Mouse (Mus musculus): ENCODE measurements around the gene Hoxa2. TPM values are rescaled to one million over a fixed set of nuclear protein-coding genes. Genes with fewer than 3 reads are reported as not detected.

Hoxa2 gene
- total RNA-seq, 1 experiment = 0.27 TPM

DNA sequence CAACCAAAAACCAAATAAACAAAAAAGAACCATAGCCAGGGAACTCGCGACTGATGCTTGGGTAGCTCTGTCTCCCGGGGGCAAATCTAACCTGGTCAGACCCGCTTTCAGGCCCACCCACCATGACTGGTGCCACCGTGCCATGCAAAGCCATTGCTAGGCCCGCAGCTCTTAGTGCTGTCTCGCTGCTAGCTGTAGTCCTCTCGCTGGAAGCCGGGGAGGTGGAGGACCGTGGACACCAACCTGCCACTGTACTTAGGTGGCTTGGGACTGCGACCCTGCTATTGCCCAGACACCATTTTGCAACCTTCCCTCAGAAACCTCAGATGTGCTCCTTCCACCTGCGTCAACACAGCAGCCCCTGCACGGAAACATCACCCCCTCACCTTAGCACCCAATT is 47.3 kb upstream of the Hoxa2 start:
- H3K4me1 ChIP-seq (ENCODE audit: control insufficient read depth in 2 of 2, insufficient read depth in 2 of 2, low read length in 2 of 2, poor library complexity in 1 of 2) = peaks cover 0 to 4% of the 10 kb centered on the region in 2 experiments; a peak in 1 of 4 replicates
- H3K36me3 ChIP-seq (ENCODE audit: control insufficient read depth, insufficient read depth, low read length, poor library complexity, severe bottlenecking) = no peaks in the 10 kb centered on the region
- H3K27ac ChIP-seq (ENCODE audit: insufficient read depth, low read depth, low read length, poor library complexity, severe bottlenecking) = no peak overlapping the region
- H3K4me3 ChIP-seq (ENCODE audit: insufficient read depth in 1 of 2, low read depth in 1 of 2, low read length in 2 of 2, poor library complexity in 1 of 2, severe bottlenecking in 1 of 2) = no peak overlapping the region
- in situ Hi-C loops (cut with MboI; ENCODE audit: low sequenced_read_pairs in 2 of 2, unreplicated experiment in 2 of 2) = loop anchor here in 1 of 2 experiments (25.0 kb wide), 1 partner anchor 600 kb away; no protein-coding TSS in a partner anchor
- no peaks in the 10 kb centered on the region for H3K9me3 ChIP-seq (ENCODE audit: control insufficient read depth, insufficient read depth, low read depth, low read length)
- no peak for DNase-seq (ENCODE audit: low read depth, low spot score)
- H3K9ac ChIP-seq (ENCODE audit: insufficient read depth, low read depth, low read length, poor library complexity, severe bottlenecking) = no peak overlapping the region
- TF ChIP-seq HCFC1 (IDR thresholded peaks at IDR 0.05; ENCODE audit: borderline replicate concordance, insufficient read depth, low read length) (no peak), CHD2 (IDR thresholded peaks at IDR 0.05; ENCODE audit: low read depth, low read length) (no peak), ZNF384 (IDR thresholded peaks at IDR 0.05; ENCODE audit: low read depth, low read length) (no peak), ZC3H11A (IDR thresholded peaks at IDR 0.05; ENCODE audit: borderline replicate concordance, low read depth, low read length) (no peak), MAFK (IDR thresholded peaks at IDR 0.05; ENCODE audit: insufficient read depth, low read depth, low read length) (no peak)

DNA sequence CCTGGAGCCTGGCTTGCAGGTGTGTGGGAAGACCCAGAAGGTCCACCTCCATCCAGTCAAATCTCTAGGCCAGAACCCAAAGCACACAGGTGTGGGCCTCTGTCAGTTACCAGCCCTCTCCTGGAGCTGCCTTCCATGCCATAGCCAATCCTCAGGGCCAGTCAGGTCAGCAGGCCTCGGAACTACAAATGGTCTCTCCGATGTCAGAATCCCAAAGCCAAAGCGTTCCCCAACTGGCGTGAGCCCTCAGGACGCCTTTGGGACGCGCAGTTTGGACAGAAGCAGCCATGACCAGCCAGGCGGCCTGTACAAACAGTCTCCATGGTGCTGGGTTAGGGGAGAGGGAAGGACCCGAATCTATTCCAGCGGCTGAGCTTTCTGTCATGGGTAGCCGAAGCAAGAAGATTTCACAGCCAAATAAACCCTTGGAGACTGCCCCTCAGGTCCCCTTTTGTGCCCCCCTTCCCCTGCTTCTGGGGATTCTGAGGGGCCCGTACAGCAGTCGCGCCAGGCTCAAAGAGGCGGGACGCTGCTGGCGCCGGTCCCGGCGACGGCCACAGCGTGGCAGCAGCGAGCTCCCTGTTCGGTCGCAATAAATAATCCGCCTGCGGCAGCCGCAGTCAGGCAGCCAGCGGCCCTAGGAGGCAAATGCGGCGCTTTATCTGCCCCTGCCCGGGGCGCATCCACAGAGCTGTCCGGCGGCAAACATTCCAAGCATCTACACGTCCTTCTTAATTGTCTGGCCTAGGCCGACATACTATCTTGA is 46.7 kb upstream of the Hoxa2 start:
- H3K4me1 ChIP-seq (ENCODE audit: control insufficient read depth in 2 of 2, insufficient read depth in 2 of 2, low read length in 2 of 2, poor library complexity in 1 of 2) = peaks cover 0 to 4% of the 10 kb centered on the region in 2 experiments; a peak in 1 of 4 replicates
- H3K27ac ChIP-seq (ENCODE audit: insufficient read depth, low read depth, low read length, poor library complexity, severe bottlenecking) = no peak overlapping the region
- H3K9ac ChIP-seq (ENCODE audit: insufficient read depth, low read depth, low read length, poor library complexity, severe bottlenecking) = no peak overlapping the region
- no peaks in the 10 kb centered on the region for H3K9me3 ChIP-seq (ENCODE audit: control insufficient read depth, insufficient read depth, low read depth, low read length)
- H3K36me3 ChIP-seq (ENCODE audit: control insufficient read depth, insufficient read depth, low read length, poor library complexity, severe bottlenecking) = no peaks in the 10 kb centered on the region
- no peak overlapping the region for H3K4me3 ChIP-seq (ENCODE audit: insufficient read depth in 1 of 2, low read depth in 1 of 2, low read length in 2 of 2, poor library complexity in 1 of 2, severe bottlenecking in 1 of 2)
- TF ChIP-seq ZNF384 (IDR thresholded peaks at IDR 0.05; ENCODE audit: low read depth, low read length) = no peak
- no peak for TF ChIP-seq MAFK (IDR thresholded peaks at IDR 0.05; ENCODE audit: insufficient read depth, low read depth, low read length)
- TF ChIP-seq ZC3H11A (IDR thresholded peaks at IDR 0.05; ENCODE audit: borderline replicate concordance, low read depth, low read length) = no peak
- no peak for TF ChIP-seq CHD2 (IDR thresholded peaks at IDR 0.05; ENCODE audit: low read depth, low read length)
- TF ChIP-seq HCFC1 (IDR thresholded peaks at IDR 0.05; ENCODE audit: borderline replicate concordance, insufficient read depth, low read length) = no peak
- DNase-seq (ENCODE audit: low read depth, low spot score) = no peak
- in situ Hi-C loops (cut with MboI; ENCODE audit: low sequenced_read_pairs in 2 of 2, unreplicated experiment in 2 of 2) = loop anchor here in 1 of 2 experiments (25.0 kb wide), 1 partner anchor 599 kb away; no protein-coding TSS in a partner anchor

DNA sequence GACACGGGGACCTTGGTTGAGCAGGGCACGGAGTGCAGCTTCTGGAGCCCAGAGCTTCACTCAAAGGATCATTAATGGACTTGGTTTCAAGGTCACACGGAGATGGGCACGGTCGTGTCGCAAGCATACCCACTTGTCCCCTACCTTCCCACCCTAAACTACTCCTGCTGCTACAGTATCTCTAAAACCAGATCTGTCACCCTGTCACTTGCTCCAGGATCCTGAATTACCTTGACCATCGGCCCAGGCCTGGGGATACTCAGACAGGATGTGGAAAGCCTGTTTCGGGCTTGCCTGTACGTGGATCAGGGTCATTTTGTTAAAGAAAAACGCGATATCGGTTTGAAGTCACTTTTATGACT is 45.0 kb upstream of the Hoxa2 start:
- H3K36me3 ChIP-seq (ENCODE audit: control insufficient read depth, insufficient read depth, low read length, poor library complexity, severe bottlenecking) = no peaks in the 10 kb centered on the region
- in situ Hi-C loops (cut with MboI; ENCODE audit: low sequenced_read_pairs in 2 of 2, unreplicated experiment in 2 of 2) = loop anchor here in 1 of 2 experiments (25.0 kb wide), 1 partner anchor 597 kb away; no protein-coding TSS in a partner anchor
- no peak for TF ChIP-seq CHD2 (IDR thresholded peaks at IDR 0.05; ENCODE audit: low read depth, low read length)
- TF ChIP-seq ZNF384 (IDR thresholded peaks at IDR 0.05; ENCODE audit: low read depth, low read length) = no peak
- TF ChIP-seq MAFK (IDR thresholded peaks at IDR 0.05; ENCODE audit: insufficient read depth, low read depth, low read length) = no peak
- no peak for TF ChIP-seq HCFC1 (IDR thresholded peaks at IDR 0.05; ENCODE audit: borderline replicate concordance, insufficient read depth, low read length)
- TF ChIP-seq ZC3H11A (IDR thresholded peaks at IDR 0.05; ENCODE audit: borderline replicate concordance, low read depth, low read length) = no peak
- DNase-seq (ENCODE audit: low read depth, low spot score) = no peak
- no peak overlapping the region for H3K4me3 ChIP-seq (ENCODE audit: insufficient read depth in 1 of 2, low read depth in 1 of 2, low read length in 2 of 2, poor library complexity in 1 of 2, severe bottlenecking in 1 of 2)
- no peak overlapping the region for H3K9ac ChIP-seq (ENCODE audit: insufficient read depth, low read depth, low read length, poor library complexity, severe bottlenecking)
- H3K4me1 ChIP-seq (ENCODE audit: control insufficient read depth in 2 of 2, insufficient read depth in 2 of 2, low read length in 2 of 2, poor library complexity in 1 of 2) = peaks cover 0 to 5% of the 10 kb centered on the region in 2 experiments; a peak in 1 of 4 replicates
- H3K9me3 ChIP-seq (ENCODE audit: control insufficient read depth, insufficient read depth, low read depth, low read length) = no peaks in the 10 kb centered on the region
- H3K27ac ChIP-seq (ENCODE audit: insufficient read depth, low read depth, low read length, poor library complexity, severe bottlenecking) = no peak overlapping the region

DNA sequence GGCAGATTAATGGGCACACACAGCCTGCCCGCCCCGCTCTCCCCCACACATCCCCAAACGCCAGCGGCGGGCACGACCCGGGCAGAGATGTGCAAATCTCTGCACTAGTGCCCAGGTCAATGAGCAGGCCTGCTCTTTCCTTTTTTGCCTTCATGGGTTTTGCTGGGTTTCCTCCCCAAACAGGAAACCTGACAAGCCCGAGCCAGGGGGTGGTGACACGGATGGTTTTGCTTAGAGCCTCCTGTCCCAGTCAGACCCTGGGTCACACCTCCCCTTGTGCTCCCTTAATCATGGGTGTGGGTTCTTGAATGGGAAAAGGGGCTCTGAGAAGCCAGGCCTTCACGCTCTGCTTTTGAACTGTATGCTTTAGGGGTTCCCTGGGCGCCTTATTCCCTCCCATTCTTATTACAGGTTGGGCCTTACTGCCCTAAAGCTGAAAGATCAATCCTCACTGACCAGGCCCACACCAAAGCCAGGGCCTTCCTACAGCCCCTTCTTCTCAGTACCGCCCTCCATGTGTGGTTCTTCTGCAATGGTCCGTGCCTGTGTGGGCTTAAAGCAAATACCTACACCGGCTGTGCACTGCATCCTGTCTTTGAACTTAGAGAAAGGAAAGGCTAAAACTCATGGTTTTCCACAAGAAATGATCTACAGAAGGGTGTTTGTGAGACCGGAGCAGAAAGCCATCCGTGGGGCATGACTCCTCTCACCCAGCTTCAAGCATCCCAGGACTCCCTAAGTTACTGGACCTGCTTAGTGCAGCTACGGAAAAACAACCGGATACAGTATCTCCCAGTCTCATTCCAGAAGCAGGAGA is 44.4 kb upstream of the Hoxa2 start:
- TF ChIP-seq CHD2 (IDR thresholded peaks at IDR 0.05; ENCODE audit: low read depth, low read length) = no peak
- TF ChIP-seq ZC3H11A (IDR thresholded peaks at IDR 0.05; ENCODE audit: borderline replicate concordance, low read depth, low read length) = no peak
- TF ChIP-seq HCFC1 (IDR thresholded peaks at IDR 0.05; ENCODE audit: borderline replicate concordance, insufficient read depth, low read length) = no peak
- TF ChIP-seq ZNF384 (IDR thresholded peaks at IDR 0.05; ENCODE audit: low read depth, low read length) = no peak
- no peak for TF ChIP-seq MAFK (IDR thresholded peaks at IDR 0.05; ENCODE audit: insufficient read depth, low read depth, low read length)
- Histone ChIP-seq H3K36me3 (ENCODE audit: control insufficient read depth, insufficient read depth, low read length, poor library complexity, severe bottlenecking) (no peaks in the 10 kb centered on the region), H3K9me3 (ENCODE audit: control insufficient read depth, insufficient read depth, low read depth, low read length) (no peaks in the 10 kb centered on the region), H3K27ac (ENCODE audit: insufficient read depth, low read depth, low read length, poor library complexity, severe bottlenecking) (no peak overlapping the region), H3K4me3 (ENCODE audit: insufficient read depth in 1 of 2, low read depth in 1 of 2, low read length in 2 of 2, poor library complexity in 1 of 2, severe bottlenecking in 1 of 2) (peak overlapping the region; percentile 29 to 43), H3K9ac (ENCODE audit: insufficient read depth, low read depth, low read length, poor library complexity, severe bottlenecking) (no peak overlapping the region), H3K4me1 (ENCODE audit: control insufficient read depth in 2 of 2, insufficient read depth in 2 of 2, low read length in 2 of 2, poor library complexity in 1 of 2) (peaks cover 0 to 5% of the 10 kb centered on the region in 2 experiments; a peak in 1 of 4 replicates)
- in situ Hi-C loops (cut with MboI; ENCODE audit: low sequenced_read_pairs in 2 of 2, unreplicated experiment in 2 of 2) = loop anchor here in 1 of 2 experiments (25.0 kb wide), 1 partner anchor 597 kb away; no protein-coding TSS in a partner anchor
- DNase-seq (ENCODE audit: low read depth, low spot score) = no peak

All from ES-E14 (cell line).